Mouse (Mus musculus): Measurements from ENCODE around the gene Cerkl. TPM values are rescaled to one million over a fixed set of nuclear protein-coding genes. Genes with fewer than 3 reads are reported as not detected.

The Cerkl gene
- total RNA-seq, 2 experiments from 2014 or later = 19.4 TPM; not detected in 1

- ATAC-seq (replicated peaks; ENCODE audit: low FRiP score, poor library complexity, severe bottlenecking) = no peak
Measured at GRCm38 (mm10) chr2:79443861-79444620, 12.5 kb downstream of the Cerkl start.

DNA sequence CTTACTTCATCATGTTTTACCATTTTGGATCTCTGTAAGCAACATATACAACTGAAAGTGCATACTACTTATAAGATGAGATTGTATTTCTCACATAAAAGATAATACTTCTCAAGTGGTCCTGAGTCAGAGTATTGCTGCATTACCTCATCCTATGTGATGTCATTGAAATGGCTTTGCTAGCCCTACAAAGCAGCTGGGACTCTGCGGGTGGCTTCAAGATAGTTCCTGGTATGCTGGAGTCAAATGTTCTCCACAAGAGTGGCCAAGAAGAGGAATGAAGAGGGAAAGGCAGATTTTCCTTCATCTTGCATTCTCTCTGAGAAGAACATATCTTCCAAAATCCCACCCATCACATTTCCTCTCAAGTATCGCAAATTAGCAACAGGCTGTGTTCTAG is 13.2 kb downstream of the Cerkl start:
- ATAC-seq (replicated peaks; ENCODE audit: low FRiP score, poor library complexity, severe bottlenecking) = no peak

DNA sequence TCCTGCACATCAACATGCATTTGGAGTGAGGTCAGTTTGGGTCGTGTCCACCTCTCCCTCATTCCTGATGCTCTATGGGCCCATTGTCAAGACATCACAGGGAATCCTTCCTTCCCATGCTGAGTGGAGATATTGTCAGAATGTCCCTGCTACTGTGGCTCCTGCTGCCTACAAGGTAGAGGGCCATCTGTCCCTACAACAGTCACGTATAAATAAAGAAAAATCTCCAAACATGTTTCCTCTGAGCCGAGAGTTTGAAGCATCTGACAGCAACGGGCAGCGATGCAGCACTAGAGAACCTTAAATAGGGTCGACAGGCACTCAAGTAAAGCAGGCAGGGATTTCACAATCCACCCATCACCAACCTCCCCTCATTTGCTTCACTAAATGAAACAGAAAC is 13.7 kb downstream of the Cerkl start:
- ATAC-seq (replicated peaks; ENCODE audit: low FRiP score, poor library complexity, severe bottlenecking) = no peak

DNA sequence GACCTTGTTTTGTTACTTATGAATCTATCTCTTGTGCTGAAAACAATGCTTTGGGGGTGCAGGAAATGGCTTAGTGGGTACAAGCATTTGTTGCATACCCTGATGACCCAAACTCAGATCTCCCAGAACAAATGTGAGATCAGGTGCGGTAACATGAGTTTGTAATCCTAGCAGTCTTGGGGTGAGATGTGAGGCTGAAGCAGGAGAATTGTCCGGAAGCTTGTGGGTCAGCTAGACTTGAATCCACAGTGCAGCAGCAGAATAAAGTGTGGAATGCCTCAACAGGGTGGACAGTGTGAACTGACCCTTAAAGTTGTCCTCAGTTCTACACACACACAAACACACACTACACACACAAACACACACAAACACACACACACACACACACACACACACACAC is 14.4 kb downstream of the Cerkl start:
- no peak for ATAC-seq (replicated peaks; ENCODE audit: low FRiP score, poor library complexity, severe bottlenecking)

GRCm38 (mm10) chr2:79430061-79430460 is 26.5 kb downstream of the Cerkl start:
- no peak for ATAC-seq (replicated peaks; ENCODE audit: low FRiP score, poor library complexity, severe bottlenecking)

DNA sequence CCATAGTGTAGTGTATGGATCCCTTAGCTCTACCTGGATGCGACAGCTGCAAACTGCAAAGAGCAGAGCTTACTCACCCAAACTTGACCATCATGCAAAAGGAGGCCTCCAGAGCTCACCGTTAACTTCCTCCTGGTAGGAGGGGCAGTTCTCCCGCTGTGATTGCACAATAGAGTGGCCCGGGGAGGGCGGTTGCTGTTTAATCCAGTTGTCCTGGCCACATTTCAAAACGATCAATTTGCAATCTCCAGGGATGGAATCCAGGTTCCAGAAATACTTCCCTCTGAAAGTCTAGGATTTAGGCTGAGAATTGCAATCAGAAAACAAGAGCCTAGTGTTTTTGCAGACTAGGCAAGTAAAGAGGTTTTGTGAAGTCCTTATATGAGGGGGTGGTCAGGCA is 26.9 kb downstream of the Cerkl start:
- no peak for ATAC-seq (replicated peaks; ENCODE audit: low FRiP score, poor library complexity, severe bottlenecking)

DNA sequence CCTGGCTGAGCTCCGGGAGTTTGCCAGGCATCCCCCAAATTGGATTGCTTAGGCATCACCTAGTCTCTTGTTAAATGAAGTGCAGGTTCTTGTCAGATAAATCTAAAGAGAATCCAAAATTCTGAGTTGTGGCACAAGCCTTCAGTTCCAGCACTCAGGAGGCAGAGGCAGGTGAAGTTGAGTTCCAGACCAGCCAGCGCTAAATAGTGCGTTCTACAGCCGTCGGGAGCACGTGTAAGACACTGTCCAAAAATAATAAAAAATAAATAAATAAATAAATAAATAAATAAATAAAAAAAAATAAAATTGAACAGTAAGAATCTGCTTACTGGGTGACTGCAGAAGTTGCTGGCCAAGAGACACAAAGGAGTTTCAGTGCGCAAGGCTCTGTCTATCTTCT is 27.5 kb downstream of the Cerkl start:
- no peak for ATAC-seq (replicated peaks; ENCODE audit: low FRiP score, poor library complexity, severe bottlenecking)

DNA sequence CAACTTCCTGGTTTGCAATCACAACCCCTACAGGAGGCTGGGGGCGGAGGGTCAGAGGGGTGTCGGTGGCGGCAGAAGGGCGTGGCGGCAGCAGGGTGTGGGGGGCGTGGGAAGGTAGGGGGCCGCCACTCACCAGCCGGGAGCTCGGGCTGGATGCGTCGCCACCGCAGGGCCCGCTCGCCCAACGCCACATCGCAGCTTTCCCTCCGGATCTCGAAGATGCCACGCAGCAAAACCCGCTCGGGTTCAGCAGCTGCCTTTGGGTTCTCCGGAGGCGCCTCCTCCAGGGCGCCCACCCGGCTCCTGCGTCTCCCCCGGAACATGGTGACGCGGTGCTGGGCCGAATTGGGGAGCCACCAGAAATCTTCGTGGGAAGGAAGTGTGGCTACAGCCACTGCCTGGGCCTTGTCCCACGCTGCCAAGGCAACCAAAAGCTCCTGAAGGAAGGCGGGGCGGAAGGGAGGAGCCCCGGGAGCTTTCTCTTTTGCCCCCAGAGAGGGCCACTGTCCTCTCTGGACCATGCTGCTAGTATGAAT is 27.9 kb downstream of the Cerkl start:
- ATAC-seq (replicated peaks; ENCODE audit: low FRiP score, poor library complexity, severe bottlenecking) = no peak

DNA sequence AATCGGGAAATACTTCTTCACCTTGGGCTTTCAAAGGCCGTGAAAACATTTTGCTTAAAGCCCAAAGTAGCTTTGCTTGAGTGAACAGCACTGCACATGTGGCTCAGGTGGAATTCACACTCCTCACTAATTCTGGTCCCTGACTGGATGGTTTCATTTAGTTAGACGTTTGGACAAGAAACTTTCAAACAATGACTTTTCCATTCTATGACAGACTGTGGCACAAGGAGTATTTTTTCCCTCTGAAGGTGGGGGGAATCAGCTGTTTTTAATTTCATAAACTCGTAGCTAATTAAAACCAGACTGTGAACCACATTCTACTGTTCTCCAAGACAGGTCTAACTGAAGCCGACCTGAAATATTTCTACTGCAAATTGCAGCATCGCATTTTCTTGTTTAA is 28.6 kb downstream of the Cerkl start:
- no peak for ATAC-seq (replicated peaks; ENCODE audit: low FRiP score, poor library complexity, severe bottlenecking)

GRCm38 (mm10) chr2:79421696-79422095 is 34.9 kb downstream of the Cerkl start:
- no peak for ATAC-seq (replicated peaks; ENCODE audit: low FRiP score, poor library complexity, severe bottlenecking)

DNA sequence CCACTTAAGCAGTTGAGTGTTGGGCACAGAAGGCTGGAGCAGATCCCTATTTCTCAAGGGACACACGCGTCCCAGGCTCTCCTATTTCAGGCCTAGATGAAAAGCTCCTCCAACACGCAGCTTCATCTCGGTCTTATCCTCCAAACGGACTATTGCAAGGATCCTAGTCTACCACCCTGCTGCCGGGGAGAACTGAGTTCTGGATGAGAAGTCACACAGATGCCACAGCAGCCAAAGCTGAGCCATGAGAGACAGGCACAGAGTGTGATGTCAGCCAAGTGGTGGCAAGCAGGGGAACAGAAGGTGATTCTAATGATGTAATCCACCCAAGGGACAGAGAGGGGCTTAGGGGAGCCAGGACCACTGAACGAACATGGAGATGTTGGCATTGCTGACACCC is 42.1 kb downstream of the Cerkl start:
- no peak for ATAC-seq (replicated peaks; ENCODE audit: low FRiP score, poor library complexity, severe bottlenecking)

- no peak for ATAC-seq (replicated peaks; ENCODE audit: low FRiP score, poor library complexity, severe bottlenecking)
Measured at GRCm38 (mm10) chr2:79410903-79411255, 45.7 kb downstream of the Cerkl start.

- no peak for ATAC-seq (replicated peaks; ENCODE audit: low FRiP score, poor library complexity, severe bottlenecking)
Measured at GRCm38 (mm10) chr2:79410247-79410902, 46.2 kb downstream of the Cerkl start.

DNA sequence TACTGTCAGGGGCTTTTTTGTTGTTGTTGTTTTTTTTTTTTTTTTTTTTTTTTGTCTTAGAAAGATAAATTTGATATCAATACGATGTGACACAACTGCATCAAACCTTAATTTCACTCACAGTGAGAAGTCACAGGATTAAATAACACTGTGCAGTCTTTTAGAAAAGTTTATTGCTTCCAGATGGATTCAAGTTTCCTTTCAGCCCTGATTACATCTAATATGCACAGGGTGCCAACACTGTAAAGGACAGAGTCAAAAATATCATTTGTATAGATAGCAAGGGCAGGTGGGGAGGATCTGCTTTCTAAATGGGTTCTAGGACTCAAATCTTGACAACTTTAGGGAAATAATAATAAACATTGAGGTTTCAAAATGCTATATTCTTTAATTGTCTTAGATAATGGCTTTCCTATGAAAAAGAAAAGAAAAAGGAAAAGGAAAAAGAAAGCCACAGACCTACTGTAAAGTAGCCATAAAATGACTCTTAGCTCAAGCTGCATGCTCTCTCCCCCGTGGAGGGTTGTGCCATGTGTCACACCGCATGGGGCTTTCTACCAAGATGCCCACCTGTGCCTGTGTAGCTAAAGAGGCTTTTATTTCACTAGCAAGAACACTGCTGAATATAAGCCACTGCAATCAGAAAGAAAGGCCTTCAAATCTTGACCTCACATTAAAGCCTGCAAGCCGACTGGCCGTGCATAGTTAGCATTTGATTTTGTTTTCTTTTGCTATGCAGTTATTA is 50.8 kb downstream of the Cerkl start:
- no peak for ATAC-seq (replicated peaks; ENCODE audit: low FRiP score, poor library complexity, severe bottlenecking)

GRCm38 (mm10) chr2:79400045-79400444 is 56.5 kb downstream of the Cerkl start:
- no peak for ATAC-seq (replicated peaks; ENCODE audit: low FRiP score, poor library complexity, severe bottlenecking)

- no peak for ATAC-seq (replicated peaks; ENCODE audit: low FRiP score, poor library complexity, severe bottlenecking)
Measured at GRCm38 (mm10) chr2:79399234-79400000, 57.2 kb downstream of the Cerkl start.

DNA sequence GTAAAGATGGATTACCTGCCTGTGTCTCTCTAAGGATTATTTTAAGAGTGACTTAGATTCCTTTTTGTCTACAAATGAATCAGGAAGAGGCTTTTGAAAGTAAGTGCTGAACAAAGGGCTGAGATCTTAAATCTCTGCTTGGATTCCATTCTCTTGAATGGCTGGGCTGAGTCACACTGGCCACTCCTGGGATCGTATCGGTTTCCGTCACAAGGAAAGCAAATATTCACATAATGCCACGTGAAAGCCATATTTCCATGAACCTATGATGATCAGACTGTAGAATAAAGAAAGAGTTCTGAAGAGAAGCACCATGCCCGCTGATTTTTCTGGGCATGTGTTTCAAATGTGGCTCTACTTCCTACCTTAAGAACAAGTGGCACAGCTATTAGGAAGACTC is 57.8 kb downstream of the Cerkl start:
- ATAC-seq (replicated peaks; ENCODE audit: low FRiP score, poor library complexity, severe bottlenecking) = no peak

DNA sequence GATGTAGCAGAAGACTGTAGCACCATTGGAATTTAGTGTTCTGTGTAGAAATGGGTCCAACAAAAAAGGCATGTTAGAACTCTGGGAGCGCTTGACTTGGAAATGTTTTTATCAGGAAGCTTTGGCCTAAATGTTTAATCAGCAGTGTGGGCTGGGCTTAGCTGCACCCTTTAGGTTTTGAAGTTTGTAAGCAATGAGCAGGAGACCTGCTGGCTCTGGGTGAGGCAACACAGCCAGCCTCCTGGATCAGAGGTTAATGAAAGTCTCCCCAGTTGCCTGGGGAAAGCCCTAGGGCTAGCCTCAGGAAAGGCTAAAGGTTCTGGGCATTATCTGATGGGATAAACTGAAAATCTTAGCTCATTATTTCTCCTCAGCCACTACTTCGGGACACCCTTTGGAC is 58.2 kb downstream of the Cerkl start:
- ATAC-seq (replicated peaks; ENCODE audit: low FRiP score, poor library complexity, severe bottlenecking) = no peak

GRCm38 (mm10) chr2:79397107-79397506 is 59.5 kb downstream of the Cerkl start:
- no peak for ATAC-seq (replicated peaks; ENCODE audit: low FRiP score, poor library complexity, severe bottlenecking)
